Mouse (Mus musculus): ENCODE measurements around the gene Arf3. TPM values are rescaled to one million over a fixed set of nuclear protein-coding genes. Genes with fewer than 3 reads are reported as not detected.
A peak's percentile ranks its signal among the peaks of the same experiment; 100 is the strongest.

Arf3 gene
- polyA plus RNA-seq, 1 experiment from 2014 or later = 41.0 TPM

- peak overlapping the region; percentile 21 for H3K4me3 ChIP-seq
Measured at GRCm38 (mm10) chr15:98788972-98789660, 26.1 kb upstream of the Arf3 start.

GRCm38 (mm10) chr15:98787930-98788329, 24.9 kb upstream of the Arf3 start:
- 25% methylated on average over 4 of the region's 4 CpGs for WGBS
- H3K4me1 ChIP-seq = peaks cover 28% of the 10 kb centered on the region
- peaks cover 91% of the 10 kb centered on the region for H3K27me3 ChIP-seq
- H3K27ac ChIP-seq = no peak overlapping the region
- no peak overlapping the region for H3K4me2 ChIP-seq (replicated peaks)
- ATAC-seq (ENCODE audit: low FRiP score, low read depth) = no peak
- H3K9ac ChIP-seq = no peak overlapping the region
- no peaks in the 10 kb centered on the region for H3K36me3 ChIP-seq
- peaks cover 5% of the 10 kb centered on the region; the same call in 1 of the 2 replicates for H3K9me3 ChIP-seq
- H3K4me3 ChIP-seq = no peak overlapping the region

More at GRCm38 (mm10) chr15:98788972-98789660, 26.1 kb upstream of the Arf3 start:
- H3K4me1 ChIP-seq = peaks cover 33% of the 10 kb centered on the region
- H3K27me3 ChIP-seq = peaks cover 95% of the 10 kb centered on the region
- peaks cover 5% of the 10 kb centered on the region; the same call in 1 of the 2 replicates for H3K9me3 ChIP-seq
- peak overlapping the region; percentile 39 for H3K4me2 ChIP-seq (replicated peaks)
- 12% methylated on average over 24 of the region's 24 CpGs for WGBS
- no peaks in the 10 kb centered on the region for H3K36me3 ChIP-seq
- H3K9ac ChIP-seq = no peak overlapping the region; the same call in 1 of the 2 replicates
- no peak overlapping the region for H3K27ac ChIP-seq
- no peak for ATAC-seq (ENCODE audit: low FRiP score, low read depth)

DNA sequence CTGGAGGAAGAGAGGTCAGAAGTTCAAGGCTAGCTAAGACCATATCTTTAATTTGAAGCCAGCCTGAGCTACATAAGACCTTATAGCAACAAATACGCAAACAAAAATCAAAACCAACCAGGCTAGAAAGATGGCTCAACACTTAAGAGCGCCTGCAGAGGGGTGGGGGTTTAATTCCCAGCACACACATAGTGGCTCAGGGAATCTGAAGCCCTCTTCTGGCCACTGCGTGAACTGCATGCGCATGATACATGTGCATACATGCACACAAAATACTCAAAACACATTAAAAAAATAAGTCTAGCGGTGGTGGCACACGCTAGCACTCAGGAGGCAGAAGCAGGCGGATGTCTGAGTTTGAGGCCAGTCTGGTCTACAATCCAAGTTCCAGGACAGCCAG, 22.7 kb upstream of the Arf3 start:
- no peak for ATAC-seq (ENCODE audit: low FRiP score, low read depth)
- Histone ChIP-seq H3K9me3 (peaks cover 5% of the 10 kb centered on the region; the same call in 1 of the 2 replicates), H3K27me3 (peaks cover 89% of the 10 kb centered on the region), H3K4me1 (peaks cover 10% of the 10 kb centered on the region), H3K4me3 (no peak overlapping the region), H3K36me3 (no peaks in the 10 kb centered on the region), H3K9ac (no peak overlapping the region), H3K4me2 (replicated peaks) (no peak overlapping the region), H3K27ac (no peak overlapping the region)
- 34% methylated on average over 7 of the region's 7 CpGs for WGBS

- H3K27ac ChIP-seq = no peak overlapping the region
- H3K4me1 ChIP-seq = peaks cover 33% of the 10 kb centered on the region
- no peaks in the 10 kb centered on the region for H3K36me3 ChIP-seq
- no peak overlapping the region for H3K9ac ChIP-seq
- H3K4me3 ChIP-seq = no peak overlapping the region
- 28% methylated on average over 6 of the region's 6 CpGs for WGBS
- H3K27me3 ChIP-seq = peaks cover 89% of the 10 kb centered on the region
- H3K4me2 ChIP-seq (replicated peaks) = no peak overlapping the region
- ATAC-seq (ENCODE audit: low FRiP score, low read depth) = no peak
- peaks cover 5% of the 10 kb centered on the region; the same call in 1 of the 2 replicates for H3K9me3 ChIP-seq
Measured at GRCm38 (mm10) chr15:98781166-98781565, 18.2 kb upstream of the Arf3 start.

- peaks cover 2% of the 10 kb centered on the region; the same call in 1 of the 2 replicates for H3K9me3 ChIP-seq
- ATAC-seq (ENCODE audit: low FRiP score, low read depth) = peak; percentile 55; the same call in 1 of the 2 replicates
- WGBS = 5% methylated on average over 13 of the region's 13 CpGs
- H3K27ac ChIP-seq = no peak overlapping the region
- H3K4me2 ChIP-seq (replicated peaks) = no peak overlapping the region
- H3K27me3 ChIP-seq = peaks cover 90% of the 10 kb centered on the region
- no peak overlapping the region for H3K9ac ChIP-seq
- no peaks in the 10 kb centered on the region for H3K36me3 ChIP-seq
- peak overlapping the region; percentile 2; the same call in 1 of the 2 replicates for H3K4me3 ChIP-seq
- H3K4me1 ChIP-seq = peaks cover 38% of the 10 kb centered on the region
Measured at GRCm38 (mm10) chr15:98780573-98780972, 17.6 kb upstream of the Arf3 start.

- no peaks in the 10 kb centered on the region for H3K9me3 ChIP-seq
- H3K27ac ChIP-seq = no peak overlapping the region
- 0 out of 2 replicates have a peak overlapping the region, but pooled peaks have one; percentile 2 for H3K4me3 ChIP-seq
- no peaks in the 10 kb centered on the region for H3K36me3 ChIP-seq
- peaks cover 90% of the 10 kb centered on the region for H3K27me3 ChIP-seq
- WGBS = 1% methylated on average over 8 of the region's 8 CpGs
- peaks cover 43% of the 10 kb centered on the region for H3K4me1 ChIP-seq
- no peak overlapping the region for H3K4me2 ChIP-seq (replicated peaks)
- H3K9ac ChIP-seq = no peak overlapping the region
- ATAC-seq (ENCODE audit: low FRiP score, low read depth) = no peak
Measured at GRCm38 (mm10) chr15:98780075-98780474, 17.1 kb upstream of the Arf3 start.

GRCm38 (mm10) chr15:98778806-98779205, 15.8 kb upstream of the Arf3 start:
- H3K4me2 ChIP-seq (replicated peaks) = peak overlapping the region; percentile 57; the same call in 1 of the 2 replicates
- WGBS = 4% methylated on average over 8 of the region's 11 CpGs
- H3K9ac ChIP-seq = no peak overlapping the region
- H3K27ac ChIP-seq = no peak overlapping the region
- no peak for ATAC-seq (ENCODE audit: low FRiP score, low read depth)
- H3K36me3 ChIP-seq = no peaks in the 10 kb centered on the region
- no peaks in the 10 kb centered on the region for H3K9me3 ChIP-seq
- no peak overlapping the region for H3K4me3 ChIP-seq
- H3K27me3 ChIP-seq = peaks cover 94% of the 10 kb centered on the region
- H3K4me1 ChIP-seq = peaks cover 51% of the 10 kb centered on the region

DNA sequence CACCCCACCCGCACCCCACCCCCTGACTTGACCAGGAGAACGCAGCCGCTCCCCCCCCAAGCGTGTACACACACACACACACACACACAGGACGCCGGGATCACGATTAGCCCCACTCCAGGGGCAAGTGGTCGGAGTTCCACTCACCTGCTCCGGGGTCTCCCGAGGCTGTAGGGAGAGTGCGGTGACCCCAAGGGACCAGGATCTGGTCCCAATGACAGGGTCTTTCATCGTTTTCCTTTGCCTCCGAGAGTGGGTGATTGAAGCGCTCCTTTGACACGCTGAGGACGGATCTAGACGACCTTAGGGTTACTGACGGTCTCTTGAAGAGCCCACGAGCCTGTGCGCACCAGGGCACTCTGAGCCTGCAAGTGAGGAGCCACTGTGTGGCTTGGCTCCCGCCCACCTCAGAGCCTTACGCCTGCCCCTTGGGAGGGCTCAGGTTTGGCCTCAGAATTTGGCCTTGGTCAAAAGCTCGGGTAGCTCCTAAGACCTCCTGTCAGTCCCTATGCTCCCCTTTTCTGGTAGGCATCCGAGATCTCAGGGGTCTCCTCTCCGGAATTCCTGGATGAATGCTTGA, 15.3 kb upstream of the Arf3 start:
- no peaks in the 10 kb centered on the region for H3K9me3 ChIP-seq
- H3K4me3 ChIP-seq = peak overlapping the region; percentile 38
- no peaks in the 10 kb centered on the region for H3K36me3 ChIP-seq
- H3K27me3 ChIP-seq = peaks cover 98% of the 10 kb centered on the region
- peak overlapping the region; percentile 57 for H3K4me2 ChIP-seq (replicated peaks)
- H3K4me1 ChIP-seq = peaks cover 51% of the 10 kb centered on the region
- H3K27ac ChIP-seq = no peak overlapping the region
- ATAC-seq (ENCODE audit: low FRiP score, low read depth) = no peak
- WGBS = 2% methylated on average over 24 of the region's 25 CpGs
- H3K9ac ChIP-seq = 0 out of 2 replicates have a peak overlapping the region, but pooled peaks have one; percentile 35

DNA sequence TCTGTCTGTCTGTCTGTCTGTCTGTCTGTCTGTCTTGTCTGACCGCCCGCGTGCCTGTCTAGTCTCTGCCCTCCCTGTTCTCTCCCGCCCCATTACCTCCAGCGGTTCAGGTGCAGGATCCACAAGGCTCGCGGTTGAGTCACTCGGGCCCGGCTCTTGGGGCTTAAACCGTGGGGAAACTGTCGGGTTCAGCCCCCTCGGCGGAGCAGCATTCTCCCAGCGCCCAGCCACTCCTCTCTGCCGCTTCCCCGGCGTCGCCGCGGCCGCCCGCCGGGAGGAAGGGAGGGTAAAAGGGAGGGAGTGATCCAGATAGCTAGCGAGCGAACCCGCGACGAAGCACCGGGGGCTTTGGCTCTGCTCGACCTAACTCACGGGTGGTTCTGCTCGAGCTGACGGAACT, 14.7 kb upstream of the Arf3 start, which contains the start of gene Wnt10b:
Gene Wnt10b (minus strand): TSS at position 389 of the 400 bp plus-strand sequence.
- H3K27ac ChIP-seq = no peak within 1 kb of the TSS
- H3K4me1 ChIP-seq = peaks cover 56% of the 10 kb centered on the region
- under 1% methylated on average over 27 of the region's 33 CpGs for WGBS
- H3K36me3 ChIP-seq = no peaks in the 10 kb centered on the region
- ATAC-seq (ENCODE audit: low FRiP score, low read depth) = no peak
- no peaks in the 10 kb centered on the region for H3K9me3 ChIP-seq
- H3K27me3 ChIP-seq = peaks cover 99% of the 10 kb centered on the region
- peak within 1 kb of the TSS; percentile 57 for H3K4me2 ChIP-seq (replicated peaks)
- peak within 1 kb of the TSS; percentile 35; the same call in 1 of the 2 replicates for H3K9ac ChIP-seq
- peak within 1 kb of the TSS; percentile 38 for H3K4me3 ChIP-seq

- Histone ChIP-seq H3K27me3 (peaks cover 100% of the 10 kb centered on the region), H3K4me1 (peaks cover 62% of the 10 kb centered on the region), H3K4me3 (peak overlapping the region; percentile 38), H3K4me2 (replicated peaks) (peak overlapping the region; percentile 57), H3K9me3 (no peaks in the 10 kb centered on the region), H3K27ac (no peak overlapping the region), H3K9ac (peak overlapping the region; percentile 25; the same call in 1 of the 2 replicates), H3K36me3 (no peaks in the 10 kb centered on the region)
- WGBS = under 1% methylated on average over 19 of the region's 19 CpGs
- no peak for ATAC-seq (ENCODE audit: low FRiP score, low read depth)
Measured at GRCm38 (mm10) chr15:98777005-98777616, 14.1 kb upstream of the Arf3 start.

- Histone ChIP-seq H3K27ac (peak overlapping the region; percentile 69; the same call in 1 of the 2 replicates), H3K27me3 (peaks cover 100% of the 10 kb centered on the region), H3K36me3 (no peaks in the 10 kb centered on the region), H3K9ac (peak overlapping the region; percentile 25), H3K9me3 (no peaks in the 10 kb centered on the region), H3K4me1 (peaks cover 64% of the 10 kb centered on the region), H3K4me3 (peak overlapping the region; percentile 38), H3K4me2 (replicated peaks) (peak overlapping the region; percentile 57)
- peak; percentile 12; the same call in 1 of the 2 replicates for ATAC-seq (ENCODE audit: low FRiP score, low read depth)
- 1% methylated on average over 62 of the region's 62 CpGs for WGBS
Measured at GRCm38 (mm10) chr15:98776280-98777004, 13.4 kb upstream of the Arf3 start.
